Mouse (Mus musculus): ENCODE results near the gene Hhex.

GRCm38 (mm10) chr19:37433895-37434262 is 731 bp upstream of the Hhex start:
- no peak for TF ChIP-seq MAFK (IDR thresholded peaks at IDR 0.05; ENCODE audit: insufficient read depth, low read depth, low read length)
- TF ChIP-seq ZC3H11A (IDR thresholded peaks at IDR 0.05; ENCODE audit: borderline replicate concordance, low read depth, low read length) = no peak
- TF ChIP-seq CHD2 (IDR thresholded peaks at IDR 0.05; ENCODE audit: low read depth, low read length) = no peak
- no peak for TF ChIP-seq ZNF384 (IDR thresholded peaks at IDR 0.05; ENCODE audit: low read depth, low read length)

All from ES-E14 (cell line).